Mouse (Mus musculus): ENCODE results near the gene Lck. TPM values are rescaled to one million over a fixed set of nuclear protein-coding genes. Genes with fewer than 3 reads are reported as not detected.

Lck gene
- total and polyA plus RNA-seq, 2 experiments = 0.92 to 1.7 TPM

DNA sequence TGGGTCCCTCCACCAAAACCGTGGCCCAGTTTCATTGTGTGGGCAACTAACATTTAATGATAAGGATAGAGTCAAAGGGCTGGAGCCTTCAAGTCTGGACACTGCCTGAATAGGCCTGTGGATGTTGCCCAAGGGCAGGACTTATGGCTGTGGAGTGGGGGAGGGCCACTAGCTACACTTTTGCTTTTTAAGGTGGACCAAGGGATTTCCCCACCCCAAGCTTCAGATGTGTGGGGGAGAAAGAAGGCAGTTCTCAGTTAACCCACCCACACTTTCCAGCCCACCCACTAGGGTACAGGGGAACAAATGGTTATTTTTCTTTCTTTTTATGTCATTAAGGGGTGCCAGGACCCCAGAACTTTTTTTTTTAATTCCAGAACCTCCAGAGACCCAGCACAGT lies 10.9 kb upstream of the Lck start:
- Histone ChIP-seq H3K4me3 (ENCODE audit: insufficient read depth, low read depth, low read length) (no peak overlapping the region), H3K79me2 (ENCODE audit: control insufficient read depth, insufficient read depth, low read length) (no peaks in the 10 kb centered on the region)

DNA sequence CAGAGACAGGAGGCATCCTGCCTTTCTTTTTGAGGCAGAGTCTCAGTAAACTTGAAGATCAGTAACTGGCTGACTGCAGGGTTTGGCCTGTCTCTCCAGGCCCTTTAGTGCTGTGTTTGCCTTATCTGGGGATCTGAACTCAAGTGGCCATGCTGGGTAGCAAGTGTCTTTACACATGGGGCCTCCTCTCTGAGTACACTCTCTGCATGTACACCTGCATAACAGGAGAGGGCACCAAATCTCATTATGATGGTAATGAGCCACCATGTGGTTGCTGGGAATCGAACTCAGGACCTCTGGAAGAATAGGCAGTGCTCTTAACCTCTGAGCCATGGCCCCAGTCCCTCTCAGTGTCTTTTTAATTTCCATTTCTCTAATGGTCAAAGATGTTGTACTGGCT lies 8.8 kb upstream of the Lck start:
- Histone ChIP-seq H3K36me3 (ENCODE audit: control insufficient read depth, insufficient read depth, low read length) (no peaks in the 10 kb centered on the region), H3K4me3 (ENCODE audit: insufficient read depth, low read depth, low read length) (no peak overlapping the region), H3K4me1 (ENCODE audit: control insufficient read depth, insufficient read depth, low read length) (no peaks in the 10 kb centered on the region), H3K27ac (replicated peaks; ENCODE audit: insufficient read depth, low read depth, low read length) (no peak overlapping the region), H3K79me2 (ENCODE audit: control insufficient read depth, insufficient read depth, low read length) (no peaks in the 10 kb centered on the region), H3K9ac (ENCODE audit: low read depth, low read length) (no peak overlapping the region), H3K27me3 (ENCODE audit: control insufficient read depth, insufficient read depth, low read length) (no peaks in the 10 kb centered on the region)
- WGBS = 86% methylated on average over 1 of the region's 1 CpGs
- TF ChIP-seq POLR2A (IDR thresholded peaks at IDR 0.05; ENCODE audit: extremely low read depth, insufficient read depth, low read length) = no peak
- no peak for TF ChIP-seq CTCF (IDR thresholded peaks at IDR 0.05; ENCODE audit: low read depth, low read length)
- DNase-seq (ENCODE audit: extremely low read depth, low read depth, low spot score) = no peak

More for the DNA sequence above, 10.9 kb upstream of the Lck start:
- DNase-seq (ENCODE audit: extremely low read depth, low read depth, low spot score) = no peak
- TF ChIP-seq POLR2A (IDR thresholded peaks at IDR 0.05; ENCODE audit: extremely low read depth, insufficient read depth, low read length) = no peak
- Histone ChIP-seq H3K4me1 (ENCODE audit: control insufficient read depth, insufficient read depth, low read length) (no peaks in the 10 kb centered on the region), H3K27ac (replicated peaks; ENCODE audit: insufficient read depth, low read depth, low read length) (no peak overlapping the region), H3K36me3 (ENCODE audit: control insufficient read depth, insufficient read depth, low read length) (no peaks in the 10 kb centered on the region), H3K27me3 (ENCODE audit: control insufficient read depth, insufficient read depth, low read length) (no peaks in the 10 kb centered on the region), H3K9ac (ENCODE audit: low read depth, low read length) (no peak overlapping the region)
- 57% methylated on average over 1 of the region's 1 CpGs for WGBS

DNA sequence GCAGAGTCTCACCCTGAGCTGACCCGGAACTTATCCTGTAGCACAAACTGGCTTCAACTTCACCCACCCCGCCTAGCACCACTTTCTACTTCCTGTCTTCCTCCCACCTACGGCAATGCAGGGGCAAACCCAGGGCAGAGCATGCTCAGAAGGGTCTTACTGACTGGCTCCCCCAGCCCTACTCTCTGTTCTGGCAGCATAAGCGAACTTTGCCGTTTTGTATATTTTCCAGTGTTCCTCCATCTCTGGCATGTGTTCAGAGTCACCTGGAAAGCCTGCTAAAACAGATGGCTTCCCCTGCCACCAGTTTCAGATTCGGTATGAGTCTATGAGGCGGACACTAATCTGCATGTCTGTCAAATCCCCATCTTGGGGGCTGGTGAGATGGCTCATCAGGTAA lies 6.9 kb upstream of the Lck start:
- no peaks in the 10 kb centered on the region for H3K79me2 ChIP-seq (ENCODE audit: control insufficient read depth, insufficient read depth, low read length)
- WGBS = 64% methylated on average over 7 of the region's 7 CpGs
- H3K27ac ChIP-seq (replicated peaks; ENCODE audit: insufficient read depth, low read depth, low read length) = peak overlapping the region; percentile 31; the same call in 1 of the 2 replicates
- no peak overlapping the region for H3K4me3 ChIP-seq (ENCODE audit: insufficient read depth, low read depth, low read length)
- no peaks in the 10 kb centered on the region for H3K36me3 ChIP-seq (ENCODE audit: control insufficient read depth, insufficient read depth, low read length)
- H3K27me3 ChIP-seq (ENCODE audit: control insufficient read depth, insufficient read depth, low read length) = no peaks in the 10 kb centered on the region
- TF ChIP-seq POLR2A (IDR thresholded peaks at IDR 0.05; ENCODE audit: extremely low read depth, insufficient read depth, low read length) = no peak
- TF ChIP-seq CTCF (IDR thresholded peaks at IDR 0.05; ENCODE audit: low read depth, low read length) = no peak
- DNase-seq (ENCODE audit: extremely low read depth, low read depth, low spot score) = no peak
- H3K9ac ChIP-seq (ENCODE audit: low read depth, low read length) = no peak overlapping the region
- no peaks in the 10 kb centered on the region for H3K4me1 ChIP-seq (ENCODE audit: control insufficient read depth, insufficient read depth, low read length)

DNA sequence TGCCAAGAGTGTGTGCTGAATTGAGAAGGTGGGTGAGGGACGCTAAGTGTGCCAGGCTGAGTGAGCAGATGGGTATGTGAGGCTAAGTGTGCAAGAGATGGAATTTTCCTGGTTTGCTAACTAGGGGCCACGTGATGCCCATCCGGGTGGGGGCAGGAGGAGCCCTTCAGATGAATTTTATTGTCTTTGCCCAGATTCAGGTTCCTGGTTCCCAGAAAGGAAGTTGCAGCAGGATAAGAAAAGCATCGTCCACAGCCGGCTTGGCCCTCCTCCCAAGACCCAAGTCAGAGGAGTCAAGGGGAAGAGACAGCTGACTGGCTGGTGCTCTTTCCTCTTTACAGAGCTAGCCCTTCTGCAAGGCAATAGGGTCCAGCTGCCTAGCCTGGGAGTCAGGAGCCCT lies 5.0 kb upstream of the Lck start, which contains the start of gene Fam167b:
Fam167b (minus strand) TSS at position 84 of the 400 bp plus-strand sequence.
- Histone ChIP-seq H3K4me1 (ENCODE audit: control insufficient read depth, insufficient read depth, low read length) (no peaks in the 10 kb centered on the region), H3K4me3 (ENCODE audit: insufficient read depth, low read depth, low read length) (peak within 1 kb of the TSS; percentile 63), H3K27me3 (ENCODE audit: control insufficient read depth, insufficient read depth, low read length) (no peaks in the 10 kb centered on the region), H3K79me2 (ENCODE audit: control insufficient read depth, insufficient read depth, low read length) (no peaks in the 10 kb centered on the region), H3K9ac (ENCODE audit: low read depth, low read length) (peak within 1 kb of the TSS; percentile 62), H3K27ac (replicated peaks; ENCODE audit: insufficient read depth, low read depth, low read length) (peak within 1 kb of the TSS; percentile 56), H3K36me3 (ENCODE audit: control insufficient read depth, insufficient read depth, low read length) (no peaks in the 10 kb centered on the region)
- peak; percentile 29 for DNase-seq (ENCODE audit: extremely low read depth, low read depth, low spot score)
- 76% methylated on average over 5 of the region's 5 CpGs for WGBS
- TF ChIP-seq CTCF (IDR thresholded peaks at IDR 0.05; ENCODE audit: low read depth, low read length) (no peak), POLR2A (IDR thresholded peaks at IDR 0.05; ENCODE audit: extremely low read depth, insufficient read depth, low read length) (no peak)

DNA sequence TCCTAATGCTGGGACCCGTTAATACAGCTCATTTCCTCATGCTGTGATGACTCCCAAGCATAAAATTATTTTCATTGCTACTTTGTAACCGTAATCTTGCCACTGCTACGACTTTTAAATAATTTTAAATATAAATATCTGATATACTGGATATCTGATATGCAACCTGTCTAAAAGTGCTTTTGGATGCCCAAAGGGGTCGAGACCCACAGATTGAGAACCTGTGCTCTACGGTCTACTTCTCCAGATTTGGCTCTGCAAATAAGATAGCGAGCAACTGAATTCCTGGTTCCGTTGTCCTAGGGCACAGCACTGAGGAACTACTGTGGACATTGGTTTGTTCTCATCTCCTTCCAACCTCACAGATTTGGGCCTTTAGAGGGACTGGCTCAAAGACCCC lies 4.2 kb upstream of the Lck start:
- H3K27ac ChIP-seq (replicated peaks; ENCODE audit: insufficient read depth, low read depth, low read length) = peak overlapping the region; percentile 56

DNA sequence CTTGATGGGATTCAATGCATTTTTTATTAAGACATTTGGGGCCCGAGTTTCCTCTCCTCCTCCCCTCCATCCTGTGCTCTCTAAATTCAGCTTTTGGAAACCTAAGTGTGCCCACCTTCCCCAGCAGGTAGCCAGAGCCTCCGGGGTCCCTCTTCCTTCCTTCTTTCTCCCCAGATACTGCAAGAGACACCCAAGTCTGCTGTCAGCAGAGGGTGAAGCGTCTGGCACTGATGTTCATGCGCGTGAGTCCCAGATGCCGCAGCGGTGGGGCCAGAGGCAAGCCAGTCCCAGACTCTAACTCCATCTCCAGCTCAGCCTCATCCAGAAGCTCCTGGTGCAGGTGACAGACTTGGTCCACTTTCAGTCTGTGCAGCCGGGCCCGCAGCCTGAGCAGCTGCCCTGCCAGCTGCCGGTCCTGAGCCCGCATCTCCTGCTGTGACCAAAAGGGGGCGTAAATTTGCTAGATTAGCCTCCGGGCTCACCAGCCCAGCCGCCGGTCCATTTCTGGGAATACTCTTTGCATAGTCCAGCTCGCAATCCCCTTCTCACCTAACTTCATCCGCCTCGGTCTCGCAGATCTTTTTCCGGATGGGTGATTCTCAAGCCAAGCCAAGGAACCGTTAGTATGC lies 3.5 kb upstream of the Lck start:
- H3K27me3 ChIP-seq (ENCODE audit: control insufficient read depth, insufficient read depth, low read length) = no peaks in the 10 kb centered on the region
- peak; percentile 85 for TF ChIP-seq CTCF (IDR thresholded peaks at IDR 0.05; ENCODE audit: low read depth, low read length)
- TF ChIP-seq POLR2A (IDR thresholded peaks at IDR 0.05; ENCODE audit: extremely low read depth, insufficient read depth, low read length) = no peak
- WGBS = 33% methylated on average over 21 of the region's 21 CpGs
- 0 out of 2 replicates have a peak overlapping the region, but pooled peaks have one; percentile 21 for H3K27ac ChIP-seq (replicated peaks; ENCODE audit: insufficient read depth, low read depth, low read length)
- peak overlapping the region; percentile 62 for H3K9ac ChIP-seq (ENCODE audit: low read depth, low read length)
- DNase-seq (ENCODE audit: extremely low read depth, low read depth, low spot score) = peak; percentile 29
- H3K79me2 ChIP-seq (ENCODE audit: control insufficient read depth, insufficient read depth, low read length) = no peaks in the 10 kb centered on the region
- H3K4me1 ChIP-seq (ENCODE audit: control insufficient read depth, insufficient read depth, low read length) = 0 out of 2 replicates have a peak, but pooled peaks cover 3% of the 10 kb centered on the region
- H3K4me3 ChIP-seq (ENCODE audit: insufficient read depth, low read depth, low read length) = peak overlapping the region; percentile 63
- no peaks in the 10 kb centered on the region for H3K36me3 ChIP-seq (ENCODE audit: control insufficient read depth, insufficient read depth, low read length)

More for the DNA sequence above, 4.2 kb upstream of the Lck start:
- WGBS = 70% methylated on average over 7 of the region's 7 CpGs
- Histone ChIP-seq H3K4me1 (ENCODE audit: control insufficient read depth, insufficient read depth, low read length) (0 out of 2 replicates have a peak, but pooled peaks cover 3% of the 10 kb centered on the region), H3K36me3 (ENCODE audit: control insufficient read depth, insufficient read depth, low read length) (no peaks in the 10 kb centered on the region), H3K79me2 (ENCODE audit: control insufficient read depth, insufficient read depth, low read length) (no peaks in the 10 kb centered on the region), H3K27me3 (ENCODE audit: control insufficient read depth, insufficient read depth, low read length) (no peaks in the 10 kb centered on the region), H3K4me3 (ENCODE audit: insufficient read depth, low read depth, low read length) (peak overlapping the region; percentile 63), H3K9ac (ENCODE audit: low read depth, low read length) (peak overlapping the region; percentile 62)
- no peak for TF ChIP-seq CTCF (IDR thresholded peaks at IDR 0.05; ENCODE audit: low read depth, low read length)
- no peak for TF ChIP-seq POLR2A (IDR thresholded peaks at IDR 0.05; ENCODE audit: extremely low read depth, insufficient read depth, low read length)
- no peak for DNase-seq (ENCODE audit: extremely low read depth, low read depth, low spot score)
